Mouse (Mus musculus) cerebellum, adult (tissue): ENCODE data around the gene Gm5294.

Experiments
- ATAC-seq: cut with Nextera tagmentation; 2 replicates; pipeline ENCODE4 v1.9.2; 2017; ENCODE audit warnings: mild to moderate bottlenecking, moderate library complexity, mixed read lengths; ENCODE audit not compliant: insufficient number of reproducible peaks, low FRiP score, low TSS enrichment

The Gm5294 gene

GRCm38 (mm10) chr5:138819780-138820179 is at the start of gene Gm5294:
Gene Gm5294 (plus strand): TSS chr5:138820080.
- no peak for ATAC-seq

- no peak for ATAC-seq
These were observed 44.8 kb upstream of the Gm5294 start for GRCm38 (mm10) chr5:138775096-138775495.

GRCm38 (mm10) chr5:138776346-138776745 is 43.5 kb upstream of the Gm5294 start:
- no peak for ATAC-seq

- ATAC-seq: no peak
These were observed 41.0 kb upstream of the Gm5294 start for GRCm38 (mm10) chr5:138778731-138779463.

- no peak for ATAC-seq
These were observed 40.2 kb upstream of the Gm5294 start for GRCm38 (mm10) chr5:138779655-138780054.

GRCm38 (mm10) chr5:138782697-138783096 is 37.2 kb upstream of the Gm5294 start:
- no peak for ATAC-seq

- ATAC-seq: no peak
These were observed 36.7 kb upstream of the Gm5294 start for GRCm38 (mm10) chr5:138783181-138783580.

GRCm38 (mm10) chr5:138785986-138786515 is 33.8 kb upstream of the Gm5294 start:
- no peak for ATAC-seq

GRCm38 (mm10) chr5:138787648-138788047 is 32.2 kb upstream of the Gm5294 start:
- no peak for ATAC-seq

- ATAC-seq: no peak
These were observed 31.2 kb upstream of the Gm5294 start for GRCm38 (mm10) chr5:138788481-138789211.

GRCm38 (mm10) chr5:138790954-138791480 is 28.9 kb upstream of the Gm5294 start:
- no peak for ATAC-seq

- ATAC-seq: no peak
These were observed 18.2 kb upstream of the Gm5294 start for GRCm38 (mm10) chr5:138801588-138802116.

- ATAC-seq: no peak
These were observed 15.6 kb upstream of the Gm5294 start for GRCm38 (mm10) chr5:138804286-138804685.

GRCm38 (mm10) chr5:138809767-138810166 is 10.1 kb upstream of the Gm5294 start:
- no peak for ATAC-seq

- ATAC-seq: no peak
These were observed 945 bp downstream of the Gm5294 start for GRCm38 (mm10) chr5:138820717-138821332.

- no peak for ATAC-seq
These were observed 5.2 kb downstream of the Gm5294 start for GRCm38 (mm10) chr5:138825090-138825489.

- no peak for ATAC-seq
These were observed 13.5 kb downstream of the Gm5294 start for GRCm38 (mm10) chr5:138833406-138833805.

- ATAC-seq: no peak
These were observed 15.0 kb downstream of the Gm5294 start for GRCm38 (mm10) chr5:138834910-138835309.

- no peak for ATAC-seq
These were observed 21.1 kb downstream of the Gm5294 start for GRCm38 (mm10) chr5:138840981-138841380.

GRCm38 (mm10) chr5:138843168-138843824 is 23.4 kb downstream of the Gm5294 start:
- no peak for ATAC-seq
